7 mouse cellular contexts compared by ENCODE assay signal in genomic region chr7:126975493-126975892, GRCm38 (mm10). TPM values are rescaled to one million over a fixed set of nuclear protein-coding genes. Genes with fewer than 3 reads are reported as not detected.
DNase-seq lines count a peak whose midpoint lies in the region; ATAC-seq and TF ChIP-seq lines count a peak whose summit lies in the region.

No protein-coding gene starts in this region.

- WGBS in forebrain, embryonic 13.5 days, result 14% methylated on average over 8 of the region's 8 CpGs
- 7% methylated on average over 8 of the region's 8 CpGs for WGBS in intestine, postnatal 0 days
- 13% methylated on average over 8 of the region's 8 CpGs for WGBS in midbrain, embryonic 13.5 days

- no peak overlapping the region; the same call in 1 of the 2 replicates for H3K27ac ChIP-seq in forebrain, embryonic 13.5 days
- H3K27ac ChIP-seq in intestine, postnatal 0 days (ENCODE audit: low read depth, low read length), result peak overlapping the region; percentile 98; the same call in 1 of the 2 replicates
- H3K27ac ChIP-seq in midbrain, embryonic 13.5 days, result no peak overlapping the region

- peak; percentile 34 for DNase-seq in ovary, adult 18-20 months (ENCODE audit: low spot score)
- no peak for DNase-seq in ovary, postnatal 10 days (ENCODE audit: low spot score)
- DNase-seq in T-cell, adult 2 months (ENCODE audit: low spot score), result no peak
- DNase-seq in gastrocnemius, postnatal 10 days, result no peak

- peaks cover 29% of the 10 kb centered on the region for H3K36me3 ChIP-seq in forebrain, embryonic 13.5 days (ENCODE audit: poor library complexity, severe bottlenecking)
- H3K36me3 ChIP-seq in intestine, postnatal 0 days (ENCODE audit: control insufficient read depth, insufficient read depth), result peaks cover 23% of the 10 kb centered on the region
- peaks cover 44% of the 10 kb centered on the region for H3K36me3 ChIP-seq in midbrain, embryonic 13.5 days

- peak overlapping the region; percentile 72 for H3K4me2 ChIP-seq in forebrain, embryonic 13.5 days
- peak overlapping the region; percentile 76 for H3K4me2 ChIP-seq in intestine, postnatal 0 days (replicated peaks; ENCODE audit: low read depth)
- peak overlapping the region; percentile 93 for H3K4me2 ChIP-seq in midbrain, embryonic 13.5 days (replicated peaks)

- H3K9me3 ChIP-seq in forebrain, embryonic 13.5 days (replicated peaks), result no peaks in the 10 kb centered on the region
- H3K9me3 ChIP-seq in intestine, postnatal 0 days (ENCODE audit: control insufficient read depth), result no peaks in the 10 kb centered on the region
- no peaks in the 10 kb centered on the region for H3K9me3 ChIP-seq in midbrain, embryonic 13.5 days

- H3K27me3 ChIP-seq in forebrain, embryonic 13.5 days, result no peaks in the 10 kb centered on the region
- H3K27me3 ChIP-seq in intestine, postnatal 0 days (replicated peaks; ENCODE audit: control insufficient read depth, insufficient read depth, low read length), result no peaks in the 10 kb centered on the region
- H3K27me3 ChIP-seq in midbrain, embryonic 13.5 days, result no peaks in the 10 kb centered on the region; the same call in 1 of the 2 replicates

- TF ChIP-seq CTCF in intestine, postnatal 0 days (IDR thresholded peaks at IDR 0.05; ENCODE audit: low read depth), result no peak

- ATAC-seq in forebrain, embryonic 13.5 days, result no peak; the same call in 1 of the 2 replicates
- 0 out of 2 replicates have a peak, but pooled peaks have one; percentile 0 for ATAC-seq in intestine, postnatal 0 days
- ATAC-seq in midbrain, embryonic 13.5 days, result no peak; the same call in 1 of the 2 replicates

- peaks cover 12% of the 10 kb centered on the region for H3K4me1 ChIP-seq in forebrain, embryonic 13.5 days
- H3K4me1 ChIP-seq in intestine, postnatal 0 days (replicated peaks; ENCODE audit: control insufficient read depth, insufficient read depth, low read length), result 0 out of 2 replicates have a peak, but pooled peaks cover 7% of the 10 kb centered on the region
- H3K4me1 ChIP-seq in midbrain, embryonic 13.5 days (replicated peaks), result peaks cover 17% of the 10 kb centered on the region

- H3K4me3 ChIP-seq in forebrain, embryonic 13.5 days, result peak overlapping the region; percentile 99
- H3K4me3 ChIP-seq in intestine, postnatal 0 days (ENCODE audit: low read depth, low read length), result peak overlapping the region; percentile 94
- peak overlapping the region; percentile 100; the same call in 1 of the 2 replicates for H3K4me3 ChIP-seq in midbrain, embryonic 13.5 days (replicated peaks)

- H3K9ac ChIP-seq in forebrain, embryonic 13.5 days, result peak overlapping the region; percentile 99; the same call in 1 of the 2 replicates
- peak overlapping the region; percentile 90; the same call in 1 of the 2 replicates for H3K9ac ChIP-seq in intestine, postnatal 0 days (ENCODE audit: low read depth, low read length)
- no peak overlapping the region for H3K9ac ChIP-seq in midbrain, embryonic 13.5 days (replicated peaks)

RNA-seq across cellular contexts. Expression of gene Cdipt, which starts 0.2 kb away (rescaled TPM):
- polyA plus RNA-seq in forebrain, embryonic 13.5 days (2015; fragmentation: Nextera tagmentation; extraction: Ambion mirVana), result 82.9 and 95.8 TPM in 2 replicates
- polyA plus RNA-seq in intestine, postnatal 0 days (2015; fragmentation: Nextera tagmentation; extraction: Ambion mirVana), result 159 and 169 TPM in 2 replicates
- 101 and 108 TPM in 2 replicates for polyA plus RNA-seq in midbrain, embryonic 13.5 days (2015; fragmentation: Nextera tagmentation; extraction: Ambion mirVana)
- total RNA-seq in gastrocnemius, postnatal 10 days (2021), result 10 to 100 TPM; 38.3 to 39.9 TPM

RNA-seq across cellular contexts. Expression of gene Cdiptos, which starts 0.4 kb away (rescaled TPM):
- 0.42 and 1.2 TPM in 2 replicates for polyA plus RNA-seq in forebrain, embryonic 13.5 days (2015; fragmentation: Nextera tagmentation; extraction: Ambion mirVana)
- polyA plus RNA-seq in intestine, postnatal 0 days (2015; fragmentation: Nextera tagmentation; extraction: Ambion mirVana), result 3.2 TPM in 2 replicates
- polyA plus RNA-seq in midbrain, embryonic 13.5 days (2015; fragmentation: Nextera tagmentation; extraction: Ambion mirVana), result 0.72 and 0.85 TPM in 2 replicates
- total RNA-seq in gastrocnemius, postnatal 10 days (2021), result under 1 TPM; 0.42 to 0.45 TPM

RNA-seq across cellular contexts. Expression of gene Sez6l2, which starts 25.1 kb away (rescaled TPM):
- polyA plus RNA-seq in forebrain, embryonic 13.5 days (2015; fragmentation: Nextera tagmentation; extraction: Ambion mirVana), result 16.8 and 18.4 TPM in 2 replicates
- 1.3 and 1.9 TPM in 2 replicates for polyA plus RNA-seq in intestine, postnatal 0 days (2015; fragmentation: Nextera tagmentation; extraction: Ambion mirVana)
- 34.9 and 35.3 TPM in 2 replicates for polyA plus RNA-seq in midbrain, embryonic 13.5 days (2015; fragmentation: Nextera tagmentation; extraction: Ambion mirVana)
- total RNA-seq in gastrocnemius, postnatal 10 days (2021), result 10 to 100 TPM in 1 of 2 experiments, 1 to 10 TPM in 1; 5.9 to 10.5 TPM

RNA-seq across cellular contexts. Expression of gene Asphd1, which starts 26.1 kb away (rescaled TPM):
- polyA plus RNA-seq in forebrain, embryonic 13.5 days (2015; fragmentation: Nextera tagmentation; extraction: Ambion mirVana), result 2.5 and 5.1 TPM in 2 replicates
- 0.16 and 0.21 TPM in 2 replicates for polyA plus RNA-seq in intestine, postnatal 0 days (2015; fragmentation: Nextera tagmentation; extraction: Ambion mirVana)
- polyA plus RNA-seq in midbrain, embryonic 13.5 days (2015; fragmentation: Nextera tagmentation; extraction: Ambion mirVana), result 5.5 and 5.8 TPM in 2 replicates
- under 1 TPM in 1 of 2 experiments, not detected in 1; 0.35 TPM for total RNA-seq in gastrocnemius, postnatal 10 days (2021)

RNA-seq across cellular contexts. Expression of gene Mvp, which starts 38.9 kb away (rescaled TPM):
- polyA plus RNA-seq in forebrain, embryonic 13.5 days (2015; fragmentation: Nextera tagmentation; extraction: Ambion mirVana), result 2.5 and 3.2 TPM in 2 replicates
- 79.8 and 81.0 TPM in 2 replicates for polyA plus RNA-seq in intestine, postnatal 0 days (2015; fragmentation: Nextera tagmentation; extraction: Ambion mirVana)
- polyA plus RNA-seq in midbrain, embryonic 13.5 days (2015; fragmentation: Nextera tagmentation; extraction: Ambion mirVana), result 3.0 and 3.7 TPM in 2 replicates
- 10 to 100 TPM; 23.3 to 28.3 TPM for total RNA-seq in gastrocnemius, postnatal 10 days (2021)
